In genomic region chr2:75751896-75752295, GRCm38 (mm10) we compare ENCODE assay signal across 18 mouse cellular contexts.
"Had no signal": no experiment of that assay in that cellular context is flagged by ENCODE, and none has a peak within 500 bp of the region (broad histone marks: within the 10 kb centered on the region; RNA-seq: fewer than 3 reads in every experiment).

No protein-coding gene starts in this region.

- H3K4me1 ChIP-seq: midbrain, embryonic 13.5 days; neural tube, embryonic 13.5 days; neural tube, embryonic 15.5 days had no signal

- ATAC-seq: midbrain, embryonic 13.5 days; midbrain, embryonic 16.5 days had no signal

- H3K36me3 ChIP-seq: midbrain, embryonic 10.5 days; midbrain, embryonic 13.5 days; neural tube, embryonic 13.5 days; neural tube, embryonic 15.5 days had no signal

- DNase-seq: lung, adult 18-20 months; lung, embryonic 14.5 days; lung, postnatal 10 days; lung, postnatal 4 days; retina, postnatal 1 day; right cerebral cortex, adult 18-20 months; right cerebral cortex, postnatal 25 days; right cerebral cortex, postnatal 4 days; spleen, adult 18-20 months; thymus, adult 18-20 months; thymus, postnatal 25 days; thymus, postnatal 4 days had no signal

- H3K27me3 ChIP-seq: midbrain, embryonic 13.5 days; neural tube, embryonic 13.5 days; neural tube, embryonic 15.5 days had no signal

- H3K9me3 ChIP-seq: midbrain, embryonic 10.5 days; midbrain, embryonic 13.5 days; neural tube, embryonic 13.5 days; neural tube, embryonic 15.5 days had no signal

- H3K9ac ChIP-seq: lung, embryonic 14.5 days; midbrain, embryonic 13.5 days; neural tube, embryonic 13.5 days; neural tube, embryonic 15.5 days had no signal

- H3K4me3 ChIP-seq: midbrain, embryonic 10.5 days; midbrain, embryonic 13.5 days; myocyte; neural tube, embryonic 13.5 days; neural tube, embryonic 15.5 days had no signal

- H3K4me2 ChIP-seq: lung, embryonic 14.5 days; midbrain, embryonic 13.5 days; neural tube, embryonic 13.5 days; neural tube, embryonic 15.5 days had no signal

- H3K27ac ChIP-seq: midbrain, embryonic 10.5 days; midbrain, embryonic 13.5 days; neural tube, embryonic 13.5 days; neural tube, embryonic 15.5 days had no signal
